Mouse (Mus musculus): ENCODE measurements around the gene Ndufb2.

- TF ChIP-seq CHD2 (IDR thresholded peaks at IDR 0.05; ENCODE audit: low read length) (no peak), GABPA (IDR thresholded peaks at IDR 0.05; ENCODE audit: low read depth, low read length) (no peak), POLR2A (IDR thresholded peaks at IDR 0.05; ENCODE audit: control insufficient read depth in 1 of 2, insufficient read depth in 1 of 2, low read depth in 1 of 2, low read length in 2 of 2, poor library complexity in 1 of 2) (no peak)
Measured at GRCm38 (mm10) chr6:39604565-39604964, 12.2 kb downstream of the Ndufb2 start.
